In genomic region chr3:87616354-87616753, GRCm38 (mm10) we compare ENCODE assay signal across 9 mouse cellular contexts. TPM values are rescaled to one million over a fixed set of nuclear protein-coding genes. Genes with fewer than 3 reads are reported as not detected.
DNase-seq lines count a peak whose midpoint lies in the region; ATAC-seq and TF ChIP-seq lines count a peak whose summit lies in the region.
"Had no signal": no experiment of that assay in that cellular context is flagged by ENCODE, and none has a peak within 500 bp of the region (broad histone marks: within the 10 kb centered on the region; RNA-seq: fewer than 3 reads in every experiment).

No protein-coding gene starts in this region.

- no peak for TF ChIP-seq POLR2A in cerebellum, adult 2 months (IDR thresholded peaks at IDR 0.05; ENCODE audit: borderline replicate concordance, insufficient read depth, low read length)

- peaks cover 23% of the 10 kb centered on the region for H3K4me1 ChIP-seq in heart, postnatal 0 days (ENCODE audit: control insufficient read depth, insufficient read depth)
- H3K4me1 ChIP-seq in forebrain, embryonic 11.5 days (replicated peaks; ENCODE audit: control insufficient read depth, insufficient read depth, low read length): peaks cover 21% of the 10 kb centered on the region
- H3K4me1 ChIP-seq in limb, embryonic 12.5 days (replicated peaks): peaks cover 25% of the 10 kb centered on the region
- peaks cover 39% of the 10 kb centered on the region for H3K4me1 ChIP-seq in midbrain, embryonic 15.5 days
- 0 out of 2 replicates have a peak, but pooled peaks cover 4% of the 10 kb centered on the region for H3K4me1 ChIP-seq in cerebellum, adult 2 months (ENCODE audit: control insufficient read depth, insufficient read depth, low read length)

- H3K27ac ChIP-seq in heart, postnatal 0 days (ENCODE audit: low read depth): 0 out of 2 replicates have a peak overlapping the region, but pooled peaks have one; percentile 92
- H3K27ac ChIP-seq in forebrain, embryonic 11.5 days (ENCODE audit: low read depth, low read length): no peak overlapping the region
- H3K27ac ChIP-seq in limb, embryonic 12.5 days: peak overlapping the region; percentile 95; the same call in 1 of the 2 replicates
- H3K27ac ChIP-seq in midbrain, embryonic 15.5 days: peak overlapping the region; percentile 92; the same call in 1 of the 2 replicates
- H3K27ac ChIP-seq in cerebellum, adult 2 months (ENCODE audit: insufficient read depth, low read length): no peak overlapping the region

- H3K4me2 ChIP-seq in heart, postnatal 0 days (ENCODE audit: low read depth, low read length): peak overlapping the region; percentile 79; the same call in 1 of the 2 replicates
- H3K4me2 ChIP-seq in forebrain, embryonic 11.5 days (ENCODE audit: low read depth, low read length, severe bottlenecking): no peak overlapping the region
- peak overlapping the region; percentile 87 for H3K4me2 ChIP-seq in limb, embryonic 12.5 days
- H3K4me2 ChIP-seq in midbrain, embryonic 15.5 days: peak overlapping the region; percentile 98

- WGBS in heart, postnatal 0 days: 62% methylated on average over 4 of the region's 4 CpGs
- 71% methylated on average over 4 of the region's 4 CpGs for WGBS in forebrain, embryonic 11.5 days
- WGBS in limb, embryonic 12.5 days: 61% methylated on average over 4 of the region's 4 CpGs
- WGBS in midbrain, embryonic 15.5 days: 61% methylated on average over 4 of the region's 4 CpGs
- 73% methylated on average over 4 of the region's 4 CpGs for WGBS in cerebellum, adult 2 months

- ATAC-seq in heart, postnatal 0 days (ENCODE audit: insufficient read depth, low read depth): no peak
- no peak for ATAC-seq in forebrain, embryonic 11.5 days (replicated peaks; ENCODE audit: low FRiP score)
- no peak for ATAC-seq in limb, embryonic 12.5 days (ENCODE audit: insufficient number of reproducible peaks, insufficient read depth, low FRiP score, low TSS enrichment, low read depth)
- peak; percentile 18; the same call in 1 of the 2 replicates for ATAC-seq in midbrain, embryonic 15.5 days (replicated peaks)

- H3K4me3 ChIP-seq in heart, postnatal 0 days (ENCODE audit: low read depth, low read length): no peak overlapping the region
- H3K4me3 ChIP-seq in forebrain, embryonic 11.5 days (ENCODE audit: low read depth, low read length): no peak overlapping the region; the same call in 1 of the 2 replicates
- H3K4me3 ChIP-seq in limb, embryonic 12.5 days (replicated peaks): peak overlapping the region; percentile 75; the same call in 1 of the 2 replicates
- no peak overlapping the region; the same call in 1 of the 2 replicates for H3K4me3 ChIP-seq in midbrain, embryonic 15.5 days
- no peak overlapping the region for H3K4me3 ChIP-seq in cerebellum, adult 2 months (replicated peaks; ENCODE audit: insufficient read depth, low read depth, low read length)

- no peaks in the 10 kb centered on the region for H3K27me3 ChIP-seq in heart, postnatal 0 days (ENCODE audit: control insufficient read depth, insufficient read depth, low read length)
- H3K27me3 ChIP-seq in forebrain, embryonic 11.5 days (ENCODE audit: control insufficient read depth, insufficient read depth, low read length): no peaks in the 10 kb centered on the region
- no peaks in the 10 kb centered on the region for H3K27me3 ChIP-seq in limb, embryonic 12.5 days
- no peaks in the 10 kb centered on the region for H3K27me3 ChIP-seq in midbrain, embryonic 15.5 days (replicated peaks)
- H3K27me3 ChIP-seq in cerebellum, adult 2 months (ENCODE audit: control insufficient read depth, insufficient read depth, low read length): no peaks in the 10 kb centered on the region

- TF ChIP-seq EP300 in heart, postnatal 0 days (IDR thresholded peaks at IDR 0.05; ENCODE audit: low read depth): no peak

- H3K36me3 ChIP-seq in heart, postnatal 0 days (replicated peaks; ENCODE audit: control insufficient read depth, insufficient read depth, low read length): no peaks in the 10 kb centered on the region
- no peaks in the 10 kb centered on the region for H3K36me3 ChIP-seq in forebrain, embryonic 11.5 days (ENCODE audit: control insufficient read depth, insufficient read depth, low read length)
- H3K36me3 ChIP-seq in limb, embryonic 12.5 days: no peaks in the 10 kb centered on the region
- no peaks in the 10 kb centered on the region for H3K36me3 ChIP-seq in midbrain, embryonic 15.5 days (replicated peaks)

- no peak for TF ChIP-seq CTCF in heart, postnatal 0 days (IDR thresholded peaks at IDR 0.05; ENCODE audit: low read depth)
- TF ChIP-seq CTCF in cerebellum, adult 2 months (IDR thresholded peaks at IDR 0.05; ENCODE audit: borderline replicate concordance, insufficient read depth, low read depth, low read length): no peak

- 0 out of 2 replicates have a peak overlapping the region, but pooled peaks have one; percentile 89 for H3K9ac ChIP-seq in heart, postnatal 0 days (replicated peaks; ENCODE audit: low read depth, low read length)
- H3K9ac ChIP-seq in forebrain, embryonic 11.5 days (ENCODE audit: low read length): peak overlapping the region; percentile 87; the same call in 1 of the 2 replicates
- H3K9ac ChIP-seq in limb, embryonic 12.5 days (replicated peaks): peak overlapping the region; percentile 83; the same call in 1 of the 2 replicates
- no peak overlapping the region for H3K9ac ChIP-seq in midbrain, embryonic 15.5 days

- intact Hi-C loops in left cerebral cortex, postnatal 25 days (cut with DNase I): loop anchor here (5.0 to 10.0 kb wide), 2 partner anchors 49 to 1392 kb away; partner anchors contain the start of gene Lrba

- no peak for DNase-seq in heart, postnatal 0 days (ENCODE audit: low spot score)
- DNase-seq in heart, adult 9 months (ENCODE audit: low spot score in 2 of 2): no peak
- no peak for DNase-seq in forebrain, embryonic 11.5 days (ENCODE audit: low spot score)
- DNase-seq in left cerebral cortex, postnatal 25 days (ENCODE audit: low spot score in 2 of 2): no peak
- no peak for DNase-seq in spleen, adult 12 weeks (ENCODE audit: low spot score)
- DNase-seq in cerebellum, adult 2 months: no peak

- no peaks in the 10 kb centered on the region for H3K9me3 ChIP-seq in heart, postnatal 0 days (replicated peaks; ENCODE audit: control insufficient read depth, low read length)
- no peaks in the 10 kb centered on the region for H3K9me3 ChIP-seq in forebrain, embryonic 11.5 days (ENCODE audit: control insufficient read depth, low read length)
- no peaks in the 10 kb centered on the region for H3K9me3 ChIP-seq in limb, embryonic 12.5 days
- H3K9me3 ChIP-seq in midbrain, embryonic 15.5 days: no peaks in the 10 kb centered on the region
- H3K9me3 ChIP-seq: G1E had no signal

RNA-seq across cellular contexts. Expression of gene Arhgef11, which starts 1.0 kb away (rescaled TPM):
- 18.6 and 29.9 TPM in 2 replicates for total RNA-seq in heart, postnatal 0 days (2014; rRNA removed; ENCODE audit: low replicate concordance)
- polyA plus RNA-seq in heart, postnatal 0 days (2015; fragmentation: Nextera tagmentation; extraction: Ambion mirVana): 4.5 and 5.3 TPM in 2 replicates
- polyA plus RNA-seq in forebrain, embryonic 11.5 days (2014; fragmentation: Nextera tagmentation; extraction: Ambion mirVana): 17.3 and 20.1 TPM in 2 replicates
- polyA plus RNA-seq in limb, embryonic 12.5 days (2016; fragmentation: Nextera tagmentation; extraction: Ambion mirVana): 21.9 and 23.1 TPM in 2 replicates
- 27.9 and 28.7 TPM in 2 replicates for polyA plus RNA-seq in midbrain, embryonic 15.5 days (2015; fragmentation: Nextera tagmentation; extraction: Ambion mirVana)
- total RNA-seq in left cerebral cortex, postnatal 25 days (2021): 10 to 100 TPM; 54.1 to 55.0 TPM
- 52.2 and 53.2 TPM in 2 replicates for polyA plus RNA-seq in cerebellum, adult 2 months (2012; rRNA removed)

Comparison
In these comparisons a context has a peak if more than half of its experiments do, and no peak if none do; other contexts are left out.
1. H3K27ac ChIP-seq: peak in heart, postnatal 0 days (single experiment), limb, embryonic 12.5 days (single experiment) and midbrain, embryonic 15.5 days (single experiment); none in forebrain, embryonic 11.5 days (single experiment) and cerebellum, adult 2 months (single experiment).